19 mouse cellular contexts compared by ENCODE assay signal in genomic region chr15:93588401-93588800, GRCm38 (mm10). TPM values are rescaled to one million over a fixed set of nuclear protein-coding genes. Genes with fewer than 3 reads are reported as not detected.
A peak's percentile ranks its signal among the peaks of the same experiment; 100 is the strongest.
DNase-seq lines count a peak whose midpoint lies in the region; ATAC-seq and TF ChIP-seq lines count a peak whose summit lies in the region.
"Had no signal": no experiment of that assay in that cellular context is flagged by ENCODE, and none has a peak within 500 bp of the region (broad histone marks: within the 10 kb centered on the region; RNA-seq: fewer than 3 reads in every experiment).

No protein-coding gene starts in this region.

- no peaks in the 10 kb centered on the region for H3K27me3 ChIP-seq in heart, embryonic 16.5 days (ENCODE audit: control insufficient read depth, insufficient read depth, low read length)
- H3K27me3 ChIP-seq in heart, embryonic 10.5 days (ENCODE audit: insufficient read depth, poor library complexity, severe bottlenecking): no peaks in the 10 kb centered on the region
- H3K27me3 ChIP-seq in limb, embryonic 14.5 days (ENCODE audit: control insufficient read depth, insufficient read depth, low read length): no peaks in the 10 kb centered on the region
- H3K27me3 ChIP-seq in hindbrain, embryonic 11.5 days (ENCODE audit: control insufficient read depth, insufficient read depth, low read length): no peaks in the 10 kb centered on the region
- H3K27me3 ChIP-seq: hindbrain, embryonic 15.5 days had no signal

- H3K4me2 ChIP-seq in heart, embryonic 16.5 days (ENCODE audit: low read depth, low read length): no peak overlapping the region
- H3K4me2 ChIP-seq in limb, embryonic 14.5 days (replicated peaks; ENCODE audit: low read depth, low read length, severe bottlenecking): peak overlapping the region; percentile 28
- no peak overlapping the region for H3K4me2 ChIP-seq in hindbrain, embryonic 11.5 days (replicated peaks; ENCODE audit: low read depth, low read length)
- H3K4me2 ChIP-seq: hindbrain, embryonic 15.5 days had no signal

- H3K4me1 ChIP-seq in heart, embryonic 16.5 days (ENCODE audit: control insufficient read depth, insufficient read depth, low read length): peaks cover 49% of the 10 kb centered on the region
- H3K4me1 ChIP-seq in heart, embryonic 10.5 days: peaks cover 44% of the 10 kb centered on the region
- H3K4me1 ChIP-seq in limb, embryonic 14.5 days (ENCODE audit: control insufficient read depth, insufficient read depth, low read length): peaks cover 54% of the 10 kb centered on the region
- H3K4me1 ChIP-seq in hindbrain, embryonic 11.5 days (replicated peaks; ENCODE audit: control insufficient read depth, insufficient read depth, low read length): peaks cover 4% of the 10 kb centered on the region; the same call in 1 of the 2 replicates

- no peak overlapping the region for H3K9ac ChIP-seq in heart, embryonic 16.5 days (ENCODE audit: low read length)
- H3K9ac ChIP-seq in limb, embryonic 14.5 days (ENCODE audit: low read depth, low read length, severe bottlenecking): no peak overlapping the region
- no peak overlapping the region for H3K9ac ChIP-seq in hindbrain, embryonic 11.5 days (ENCODE audit: low read depth, low read length)
- H3K9ac ChIP-seq: hindbrain, embryonic 15.5 days; liver, embryonic 14.5 days had no signal

- H3K27ac ChIP-seq in heart, embryonic 16.5 days (ENCODE audit: low read length): peak overlapping the region; percentile 59
- no peak overlapping the region for H3K27ac ChIP-seq in heart, embryonic 10.5 days
- H3K27ac ChIP-seq in limb, embryonic 14.5 days (replicated peaks; ENCODE audit: low read depth, low read length): peak overlapping the region; percentile 76
- H3K27ac ChIP-seq in hindbrain, embryonic 11.5 days (ENCODE audit: low read depth, low read length): no peak overlapping the region
- H3K27ac ChIP-seq: hindbrain, embryonic 15.5 days; liver, embryonic 14.5 days; macrophage had no signal

- DNase-seq in adrenal gland, adult (ENCODE audit: inconsistent age in 2 of 2, low spot score in 1 of 2): peak; percentile 62 to 84
- DNase-seq in adrenal gland, adult 8-10 months: no peak
- DNase-seq in heart, embryonic 10.5 days (ENCODE audit: low spot score): no peak
- peak; percentile 52 for DNase-seq in NIH3T3 (ENCODE audit: low read depth)
- DNase-seq in limb, embryonic 14.5 days (ENCODE audit: low spot score): peak; percentile 83
- no peak for DNase-seq in hindbrain, embryonic 11.5 days (ENCODE audit: low spot score)
- no peak for DNase-seq in layer of hippocampus, adult 8-10 months (ENCODE audit: low spot score in 2 of 2)
- DNase-seq: cerebellum, adult 8-10 months; heart, adult 18-20 months; kidney, adult 8-10 months; kidney, postnatal 36 days; midbrain, embryonic 14.5 days; right cerebral cortex, adult 18-20 months; thymus, adult 18-20 months had no signal

- H3K36me3 ChIP-seq in heart, embryonic 16.5 days (ENCODE audit: control insufficient read depth, insufficient read depth): 0 out of 2 replicates have a peak, but pooled peaks cover 5% of the 10 kb centered on the region
- peaks cover 19% of the 10 kb centered on the region for H3K36me3 ChIP-seq in heart, embryonic 10.5 days
- H3K36me3 ChIP-seq in limb, embryonic 14.5 days (ENCODE audit: control insufficient read depth, insufficient read depth, low read length): peaks cover 17% of the 10 kb centered on the region
- no peaks in the 10 kb centered on the region for H3K36me3 ChIP-seq in hindbrain, embryonic 11.5 days (ENCODE audit: control insufficient read depth, insufficient read depth, low read length)
- H3K36me3 ChIP-seq: hindbrain, embryonic 15.5 days had no signal

- ATAC-seq in heart, embryonic 16.5 days (replicated peaks; ENCODE audit: extremely low read depth, insufficient read depth, low FRiP score): no peak
- no peak for ATAC-seq in limb, embryonic 14.5 days (ENCODE audit: low FRiP score, low read depth)
- no peak for ATAC-seq in hindbrain, embryonic 11.5 days (ENCODE audit: low FRiP score)
- ATAC-seq: forebrain, embryonic 16.5 days had no signal

- H3K4me3 ChIP-seq in heart, embryonic 16.5 days (ENCODE audit: low read length): no peak overlapping the region
- no peak overlapping the region for H3K4me3 ChIP-seq in heart, embryonic 10.5 days
- H3K4me3 ChIP-seq in limb, embryonic 14.5 days (replicated peaks; ENCODE audit: low read length): no peak overlapping the region
- no peak overlapping the region for H3K4me3 ChIP-seq in hindbrain, embryonic 11.5 days (ENCODE audit: low read depth, low read length)
- H3K4me3 ChIP-seq: hindbrain, embryonic 15.5 days had no signal

- H3K9me3 ChIP-seq in heart, embryonic 16.5 days (replicated peaks; ENCODE audit: control insufficient read depth, low read length): no peaks in the 10 kb centered on the region
- H3K9me3 ChIP-seq in heart, embryonic 10.5 days: no peaks in the 10 kb centered on the region
- no peaks in the 10 kb centered on the region for H3K9me3 ChIP-seq in limb, embryonic 14.5 days (ENCODE audit: control insufficient read depth, low read length)
- H3K9me3 ChIP-seq in hindbrain, embryonic 11.5 days (ENCODE audit: control insufficient read depth, low read length): no peaks in the 10 kb centered on the region
- H3K9me3 ChIP-seq: hindbrain, embryonic 15.5 days had no signal

- WGBS in heart, embryonic 16.5 days: 61% methylated on average over 6 of the region's 6 CpGs
- WGBS in heart, embryonic 10.5 days: 92% methylated on average over 6 of the region's 6 CpGs
- 33% methylated on average over 6 of the region's 6 CpGs for WGBS in limb, embryonic 14.5 days
- 91% methylated on average over 6 of the region's 6 CpGs for WGBS in hindbrain, embryonic 11.5 days

- no peak for TF ChIP-seq POLR2A in limb, embryonic 14.5 days (IDR thresholded peaks at IDR 0.05; ENCODE audit: borderline replicate concordance, extremely low read depth, insufficient read depth, insufficient read length)

RNA-seq across cellular contexts. Expression of gene Prickle1, which starts 7.3 kb away (rescaled TPM):
- 10 to 100 TPM; 16.9 to 32.3 (median 22.9) TPM for total RNA-seq in adrenal gland, adult 8-10 months (2022)
- polyA plus RNA-seq in heart, embryonic 16.5 days (2015; fragmentation: Nextera tagmentation; extraction: Ambion mirVana): 30.3 and 31.0 TPM in 2 replicates
- 28.5 and 33.4 TPM in 2 replicates for polyA plus RNA-seq in heart, embryonic 10.5 days (2016; fragmentation: Nextera tagmentation; extraction: Ambion mirVana)
- polyA plus RNA-seq in limb, embryonic 14.5 days (2012; rRNA removed): 31.4 and 36.6 TPM in 2 replicates
- 54.0 and 64.2 TPM in 2 replicates for polyA plus RNA-seq in limb, embryonic 14.5 days (2014; fragmentation: Nextera tagmentation; extraction: Ambion mirVana)
- polyA plus RNA-seq in hindbrain, embryonic 11.5 days (2014; fragmentation: Nextera tagmentation; extraction: Ambion mirVana): 17.7 and 19.9 TPM in 2 replicates
- 10 to 100 TPM; 67.6 to 75.5 (median 72.2) TPM for total RNA-seq in layer of hippocampus, adult 8-10 months (2022)
- polyA plus RNA-seq: macrophage had no signal

Comparison
In these comparisons a context has a peak if more than half of its experiments do, and no peak if none do; other contexts are left out.
1. DNase-seq: peak in adrenal gland, adult (2 of 2), NIH3T3 (single experiment) and limb, embryonic 14.5 days (single experiment); none in adrenal gland, adult 8-10 months (single experiment), heart, embryonic 10.5 days (single experiment), hindbrain, embryonic 11.5 days (single experiment) and layer of hippocampus, adult 8-10 months (0 of 2).
2. H3K27ac ChIP-seq: peak in heart, embryonic 16.5 days (single experiment) and limb, embryonic 14.5 days (single experiment); none in heart, embryonic 10.5 days (single experiment) and hindbrain, embryonic 11.5 days (single experiment).